18 mouse cellular contexts compared by ENCODE assay signal in genomic region chr2:123072653-123073052, GRCm38 (mm10).
"Had no signal": no experiment of that assay in that cellular context is flagged by ENCODE, and none has a peak within 500 bp of the region (broad histone marks: within the 10 kb centered on the region; RNA-seq: fewer than 3 reads in every experiment).

No protein-coding gene starts in this region.

- DNase-seq: liver, postnatal 0 days; lung, adult 2 months; lung, postnatal 14 days; lung, postnatal 36 days; right cerebral cortex, postnatal 14 days; thymus, adult 18-20 months; thymus, postnatal 14 days; thymus, postnatal 36 days had no signal

- H3K27ac ChIP-seq: liver, embryonic 15.5 days; lung, embryonic 15.5 days; macrophage; midbrain, embryonic 12.5 days; midbrain, embryonic 15.5 days; neural tube, embryonic 12.5 days; stomach, embryonic 15.5 days; stomach, postnatal 0 days had no signal

- H3K36me3 ChIP-seq: liver, embryonic 15.5 days; lung, embryonic 15.5 days; midbrain, embryonic 12.5 days; midbrain, embryonic 15.5 days; neural tube, embryonic 12.5 days; stomach, embryonic 15.5 days had no signal

- H3K9ac ChIP-seq: liver, embryonic 15.5 days; liver, postnatal 0 days; lung, embryonic 15.5 days; midbrain, embryonic 12.5 days; midbrain, embryonic 15.5 days; neural tube, embryonic 12.5 days; stomach, embryonic 15.5 days had no signal

- ATAC-seq: liver, postnatal 0 days; lung, postnatal 0 days; midbrain, embryonic 15.5 days had no signal

- H3K4me3 ChIP-seq: liver, embryonic 15.5 days; lung, embryonic 15.5 days; megakaryocyte, embryonic 14.5 days; midbrain, embryonic 12.5 days; midbrain, embryonic 15.5 days; neural tube, embryonic 12.5 days; stomach, embryonic 15.5 days had no signal

- H3K9me3 ChIP-seq: liver, embryonic 15.5 days; lung, embryonic 15.5 days; megakaryocyte, embryonic 14.5 days; midbrain, embryonic 12.5 days; midbrain, embryonic 15.5 days; neural tube, embryonic 12.5 days; stomach, embryonic 15.5 days had no signal

- H3K4me2 ChIP-seq: liver, embryonic 15.5 days; lung, embryonic 15.5 days; midbrain, embryonic 12.5 days; midbrain, embryonic 15.5 days; neural tube, embryonic 12.5 days; stomach, embryonic 15.5 days had no signal

- H3K4me1 ChIP-seq: liver, embryonic 15.5 days; lung, embryonic 15.5 days; megakaryocyte, embryonic 14.5 days; midbrain, embryonic 12.5 days; midbrain, embryonic 15.5 days; neural tube, embryonic 12.5 days; stomach, embryonic 15.5 days had no signal

- H3K27me3 ChIP-seq: liver, embryonic 15.5 days; lung, embryonic 15.5 days; megakaryocyte, embryonic 14.5 days; midbrain, embryonic 12.5 days; midbrain, embryonic 15.5 days; neural tube, embryonic 12.5 days; stomach, embryonic 15.5 days had no signal
